Mouse (Mus musculus) monocyte, adult 5-6 weeks (primary cell): Measurements from ENCODE around the gene Fmn2. TPM values are rescaled to one million over a fixed set of nuclear protein-coding genes. Genes with fewer than 3 reads are reported as not detected.
A peak's percentile ranks its signal among the peaks of the same experiment; 100 is the strongest.

Experiments
- ATAC-seq: fragments of 153-309, 156-312 bp; replicated peaks from 2 replicates; pipeline ENCODE4 v1.8.0; 2017; ENCODE audit warnings: mild to moderate bottlenecking; ENCODE audit not compliant: low TSS enrichment, insufficient number of reproducible peaks, severe bottlenecking, poor library complexity, low FRiP score
- total RNA-seq: library from RNA; stranded (forward); fragments of 200-1000, 200-491, 200-594 nt; gene quantifications from 3 replicates; pipeline ENCODE4 v1.2.3, GENCODE M21; 2017

The Fmn2 gene
- total RNA-seq = 0.10 TPM in 2 of 3 replicates, not detected in the other

GRCm38 (mm10) chr1:174501661-174502030 is at the start of gene Fmn2:
Gene Fmn2 (plus strand): TSS chr1:174501825.
- ATAC-seq = no peak

- no peak for ATAC-seq
Observed at GRCm38 (mm10) chr1:174455100-174455499, 46.5 kb upstream of the Fmn2 start.

- no peak for ATAC-seq
Observed at GRCm38 (mm10) chr1:174465385-174465784, 36.2 kb upstream of the Fmn2 start.

GRCm38 (mm10) chr1:174466240-174466639 is 35.4 kb upstream of the Fmn2 start:
- no peak for ATAC-seq

- ATAC-seq = no peak
Observed at GRCm38 (mm10) chr1:174469736-174470135, 31.9 kb upstream of the Fmn2 start.

GRCm38 (mm10) chr1:174482567-174482966 is 19.1 kb upstream of the Fmn2 start:
- ATAC-seq = no peak

GRCm38 (mm10) chr1:174500064-174500463 is 1.6 kb upstream of the Fmn2 start:
- ATAC-seq = no peak

- no peak for ATAC-seq
Observed at GRCm38 (mm10) chr1:174501011-174501410, 614 bp upstream of the Fmn2 start.

- ATAC-seq = 0 out of 2 replicates have a peak, but pooled peaks have one; percentile 31
Observed at GRCm38 (mm10) chr1:174502031-174502845, 613 bp downstream of the Fmn2 start.

GRCm38 (mm10) chr1:174502846-174503745 is 1.5 kb downstream of the Fmn2 start:
- ATAC-seq = no peak

GRCm38 (mm10) chr1:174508571-174509110 is 7.0 kb downstream of the Fmn2 start:
- no peak for ATAC-seq

GRCm38 (mm10) chr1:174513419-174513818 is 11.8 kb downstream of the Fmn2 start:
- no peak for ATAC-seq

- ATAC-seq = no peak
Observed at GRCm38 (mm10) chr1:174521976-174522770, 20.5 kb downstream of the Fmn2 start.

GRCm38 (mm10) chr1:174522809-174523511 is 21.3 kb downstream of the Fmn2 start:
- ATAC-seq = no peak

GRCm38 (mm10) chr1:174523512-174523828 is 21.8 kb downstream of the Fmn2 start:
- ATAC-seq = no peak

GRCm38 (mm10) chr1:174536742-174537453 is 35.3 kb downstream of the Fmn2 start:
- ATAC-seq = no peak

- no peak for ATAC-seq
Observed at GRCm38 (mm10) chr1:174537491-174537890, 35.9 kb downstream of the Fmn2 start.

- no peak for ATAC-seq
Observed at GRCm38 (mm10) chr1:174548291-174548690, 46.7 kb downstream of the Fmn2 start.
